Mouse (Mus musculus) embryonic facial prominence, embryonic 14.5 days (tissue): ENCODE results near the gene Cfi. TPM values are rescaled to one million over a fixed set of nuclear protein-coding genes. Genes with fewer than 3 reads are reported as not detected.

Source experiments
- ATAC-seq: fragments of 200-750 bp; cut with Nextera tagmentation; 2 replicates; pipeline ENCODE4 v1.8.0; 2017; ENCODE audit warnings: low read depth, moderate number of reproducible peaks, moderate TSS enrichment
- DNase-seq: peaks from one replicate; pipeline ENCODE4 v3.0.0-alpha.2; 2015; ENCODE audit warnings: low spot score
- H3K27ac ChIP-seq: fragments of 300-500 bp; sonication (generic); replicated peaks from 2 replicates; pipeline ENCODE4 v1.5.1; 2014; ENCODE audit warnings: low read depth, mild to moderate bottlenecking, low read length, moderate library complexity
- H3K27me3 ChIP-seq: fragments of 300-500 bp; sonication (generic); replicated peaks from 2 replicates; pipeline ENCODE4 v1.6.1; 2014; ENCODE audit warnings: low read length; ENCODE audit not compliant: control insufficient read depth, insufficient read depth
- H3K36me3 ChIP-seq: fragments of 300-500 bp; sonication (generic); 2 replicates; pipeline ENCODE4 v1.6.1; 2014; ENCODE audit warnings: low read length, mixed read lengths; ENCODE audit not compliant: control insufficient read depth, insufficient read depth
- H3K4me1 ChIP-seq: fragments of 300-500 bp; sonication (generic); 2 replicates; pipeline ENCODE4 v1.6.1; 2014; ENCODE audit warnings: antibody characterized with exemption, low read length; ENCODE audit not compliant: control insufficient read depth, insufficient read depth
- H3K4me2 ChIP-seq: fragments of 300-500 bp; sonication (generic); 2 replicates; pipeline ENCODE4 v1.6.1; 2014; ENCODE audit warnings: low read depth, mild to moderate bottlenecking, low read length, moderate library complexity, mixed read lengths
- H3K4me3 ChIP-seq: fragments of 300-500 bp; sonication (generic); 2 replicates; pipeline ENCODE4 v1.5.1; 2014; ENCODE audit warnings: low read depth, mild to moderate bottlenecking, low read length
- H3K9ac ChIP-seq: fragments of 300-500 bp; sonication (generic); 2 replicates; pipeline ENCODE4 v1.6.1; 2014; ENCODE audit warnings: low read depth, mild to moderate bottlenecking, low read length, moderate library complexity, mixed read lengths
- H3K9me3 ChIP-seq: fragments of 300-500 bp; sonication (generic); 2 replicates; pipeline ENCODE4 v1.6.1; 2016; ENCODE audit warnings: low read length; ENCODE audit not compliant: control insufficient read depth
- WGBS: fragments of 180-500 bp; shearing (Covaris S2); extraction: QIAGEN DNeasy Blood & Tissue Kit; methylation state at CpG from one replicate; pipeline ENCODE4 v1.1.7; 2014; 5-methylcytosine and 5-hydroxymethylcytosine counted together
- polyA plus RNA-seq: library from polyadenylated mRNA; unstranded; fragments of >200 nt; fragmentation: Nextera tagmentation; extraction: Ambion mirVana; gene quantifications from 2 replicates; pipeline ENCODE4 v1.2.1, GENCODE M21; 2014

The Cfi gene
- polyA plus RNA-seq, 1 experiment from 2014 or later: 0.29 TPM

- no peak overlapping the region for H3K4me3 ChIP-seq
- no peaks in the 10 kb centered on the region for H3K27me3 ChIP-seq
- no peaks in the 10 kb centered on the region for H3K9me3 ChIP-seq
- 54% methylated on average over 5 of the region's 5 CpGs for WGBS
- H3K36me3 ChIP-seq: peaks cover 40% of the 10 kb centered on the region
- DNase-seq: peak; percentile 44
- no peak overlapping the region for H3K9ac ChIP-seq
- no peaks in the 10 kb centered on the region for H3K4me1 ChIP-seq
- no peak overlapping the region for H3K4me2 ChIP-seq
- ATAC-seq: no peak; the same call in 1 of the 2 replicates
- H3K27ac ChIP-seq: no peak overlapping the region
Observed at GRCm38 (mm10) chr3:129823293-129823692, 12.4 kb upstream of the Cfi start.

- Histone ChIP-seq H3K4me3 (no peak overlapping the region), H3K27ac (no peak overlapping the region)
Observed at GRCm38 (mm10) chr3:129824146-129824545, 11.5 kb upstream of the Cfi start.

GRCm38 (mm10) chr3:129824891-129825290 lies 10.8 kb upstream of the Cfi start:
- no peak overlapping the region for H3K27ac ChIP-seq
- no peaks in the 10 kb centered on the region for H3K9me3 ChIP-seq
- H3K36me3 ChIP-seq: peaks cover 45% of the 10 kb centered on the region
- ATAC-seq (no peak), DNase-seq (no peak)
- H3K27me3 ChIP-seq: no peaks in the 10 kb centered on the region
- H3K9ac ChIP-seq: no peak overlapping the region
- H3K4me3 ChIP-seq: no peak overlapping the region
- WGBS: 90% methylated on average over 10 of the region's 10 CpGs
- peaks cover 6% of the 10 kb centered on the region for H3K4me1 ChIP-seq
- H3K4me2 ChIP-seq: no peak overlapping the region

More at GRCm38 (mm10) chr3:129824146-129824545, 11.5 kb upstream of the Cfi start:
- Histone ChIP-seq H3K4me2 (no peak overlapping the region), H3K9ac (no peak overlapping the region), H3K4me1 (no peaks in the 10 kb centered on the region), H3K36me3 (peaks cover 45% of the 10 kb centered on the region), H3K9me3 (no peaks in the 10 kb centered on the region), H3K27me3 (no peaks in the 10 kb centered on the region)
- DNase-seq: no peak
- 95% methylated on average over 4 of the region's 4 CpGs for whole genome bisulfite sequencing
- no peak for ATAC-seq

GRCm38 (mm10) chr3:129826691-129827090 lies 9.0 kb upstream of the Cfi start:
- H3K9ac ChIP-seq: no peak overlapping the region
- 93% methylated on average over 10 of the region's 10 CpGs for WGBS
- DNase-seq (no peak), ATAC-seq (no peak)
- H3K27me3 ChIP-seq: no peaks in the 10 kb centered on the region
- H3K27ac ChIP-seq: no peak overlapping the region
- H3K4me2 ChIP-seq: no peak overlapping the region
- H3K36me3 ChIP-seq: peaks cover 45% of the 10 kb centered on the region
- no peak overlapping the region for H3K4me3 ChIP-seq
- no peaks in the 10 kb centered on the region for H3K9me3 ChIP-seq
- H3K4me1 ChIP-seq: peaks cover 9% of the 10 kb centered on the region

GRCm38 (mm10) chr3:129827691-129828090 lies 8.0 kb upstream of the Cfi start:
- no peak for DNase-seq
- 94% methylated on average over 5 of the region's 5 CpGs for WGBS
- peaks cover 45% of the 10 kb centered on the region for H3K36me3 ChIP-seq

DNA sequence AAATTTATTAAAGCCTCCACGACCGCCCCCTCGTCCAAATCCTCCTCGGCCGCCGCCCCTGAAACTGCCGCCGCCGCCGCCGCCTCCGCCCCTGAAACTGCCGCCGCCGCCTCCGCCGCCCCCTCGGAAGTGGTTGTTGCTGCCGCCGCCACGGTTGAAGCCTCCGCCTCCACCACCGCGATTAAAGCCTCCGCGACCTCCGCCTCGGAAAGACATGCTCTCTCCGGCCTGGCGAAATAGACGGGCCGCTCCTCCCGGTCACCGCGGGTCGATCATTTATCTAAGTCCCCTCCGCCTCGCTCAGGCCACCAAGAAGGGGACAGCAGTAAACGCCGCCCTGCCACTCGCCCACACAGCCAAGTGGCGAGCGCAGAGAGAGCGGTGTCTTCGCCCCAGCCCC lies 5.1 kb upstream of the Cfi start:
- H3K27ac ChIP-seq: peak overlapping the region; percentile 94
- under 1% methylated on average over 19 of the region's 45 CpGs for WGBS
- peaks cover 9% of the 10 kb centered on the region for H3K4me1 ChIP-seq
- no peaks in the 10 kb centered on the region for H3K9me3 ChIP-seq
- H3K36me3 ChIP-seq: peaks cover 19% of the 10 kb centered on the region
- H3K27me3 ChIP-seq: no peaks in the 10 kb centered on the region
- DNase-seq (peak; percentile 7), ATAC-seq (no peak)
- peak overlapping the region; percentile 98 for H3K4me3 ChIP-seq
- peak overlapping the region; percentile 67 for H3K4me2 ChIP-seq
- H3K9ac ChIP-seq: peak overlapping the region; percentile 87

More at GRCm38 (mm10) chr3:129827691-129828090, 8.0 kb upstream of the Cfi start:
- ATAC-seq: no peak
- H3K9me3 ChIP-seq: no peaks in the 10 kb centered on the region
- no peak overlapping the region for H3K4me3 ChIP-seq
- H3K27ac ChIP-seq: no peak overlapping the region
- H3K4me1 ChIP-seq: peaks cover 9% of the 10 kb centered on the region
- no peak overlapping the region for H3K9ac ChIP-seq
- H3K4me2 ChIP-seq: no peak overlapping the region
- H3K27me3 ChIP-seq: no peaks in the 10 kb centered on the region

DNA sequence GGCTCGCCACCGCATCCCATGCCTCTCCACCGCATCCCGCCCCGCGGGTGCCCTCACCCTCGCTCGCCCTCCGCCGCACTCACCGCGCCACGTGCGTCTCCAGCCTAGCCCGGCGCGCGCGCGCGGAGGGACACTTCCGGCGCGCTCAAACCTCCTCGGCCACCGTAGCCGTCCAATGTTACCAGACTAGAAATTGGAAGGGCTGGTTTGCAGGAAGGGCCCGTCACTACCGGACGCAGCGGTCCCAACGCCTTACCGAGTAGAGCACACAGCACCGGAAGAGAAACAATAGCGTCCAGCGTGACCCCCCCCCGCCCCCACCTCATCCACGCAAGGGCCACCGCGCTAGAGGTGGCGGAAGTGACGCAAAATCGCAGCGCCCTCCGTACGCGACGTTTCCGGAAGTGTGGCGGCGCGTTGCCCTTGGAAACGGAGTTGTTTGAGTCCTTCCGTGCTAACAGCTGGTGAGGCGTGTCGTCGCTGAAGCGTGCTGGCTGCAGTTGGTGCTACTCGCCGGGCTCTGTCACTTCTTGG lies 4.6 kb upstream of the Cfi start, which contains the start of gene Gar1:
Gene Gar1, minus strand, starts transcription at position 362 of the 534 bp plus-strand sequence.
- Histone ChIP-seq H3K27ac (peak within 1 kb of the TSS; percentile 94), H3K36me3 (peaks cover 14% of the 10 kb centered on the region), H3K9me3 (no peaks in the 10 kb centered on the region), H3K4me2 (peak within 1 kb of the TSS; percentile 67), H3K9ac (peak within 1 kb of the TSS; percentile 87), H3K27me3 (no peaks in the 10 kb centered on the region), H3K4me1 (peaks cover 9% of the 10 kb centered on the region), H3K4me3 (peak within 1 kb of the TSS; percentile 98)
- DNase-seq (peak; percentile 98), ATAC-seq (peak; percentile 95)
- WGBS: 1% methylated on average over 55 of the region's 60 CpGs

DNA sequence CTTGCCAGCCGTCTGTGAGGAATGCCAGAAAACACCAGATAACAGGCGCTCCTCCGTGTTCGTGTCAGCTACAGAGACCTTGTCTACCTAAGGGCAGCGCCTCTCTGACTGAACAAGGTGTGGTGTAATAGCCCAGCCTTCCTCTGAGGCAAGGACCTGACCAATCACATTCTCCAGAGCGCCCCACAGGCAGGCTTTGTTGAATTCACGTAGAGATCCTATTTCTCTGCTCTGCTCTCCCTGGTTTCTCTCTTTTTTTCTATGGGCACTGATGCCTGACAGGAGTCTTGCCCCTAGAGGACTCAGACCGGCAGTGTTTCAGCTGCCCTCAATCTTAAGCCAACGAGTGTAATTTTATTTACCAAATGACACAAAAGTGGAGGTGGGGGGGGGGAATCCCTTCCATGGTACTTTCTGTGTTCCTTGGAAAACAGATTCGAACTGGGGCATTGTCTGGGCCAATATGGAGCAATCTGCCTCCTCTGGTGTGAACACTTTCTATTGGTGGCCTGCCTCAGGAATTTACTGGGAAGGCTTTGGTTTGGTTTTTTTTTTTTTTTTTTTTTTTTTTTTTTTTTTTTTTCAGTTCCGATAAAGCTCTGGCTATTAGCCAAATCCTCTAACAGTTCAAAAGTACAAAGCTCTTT lies 490 bp downstream of the Cfi start:
- Histone ChIP-seq H3K27me3 (no peaks in the 10 kb centered on the region), H3K36me3 (no peaks in the 10 kb centered on the region), H3K4me2 (peak overlapping the region; percentile 21), H3K4me3 (no peak overlapping the region), H3K4me1 (no peaks in the 10 kb centered on the region), H3K9me3 (no peaks in the 10 kb centered on the region), H3K9ac (no peak overlapping the region), H3K27ac (no peak overlapping the region)
- DNase-seq (peak; percentile 43), ATAC-seq (peak; percentile 70; the same call in 1 of the 2 replicates)
- 13% methylated on average over 11 of the region's 11 CpGs for WGBS

DNA sequence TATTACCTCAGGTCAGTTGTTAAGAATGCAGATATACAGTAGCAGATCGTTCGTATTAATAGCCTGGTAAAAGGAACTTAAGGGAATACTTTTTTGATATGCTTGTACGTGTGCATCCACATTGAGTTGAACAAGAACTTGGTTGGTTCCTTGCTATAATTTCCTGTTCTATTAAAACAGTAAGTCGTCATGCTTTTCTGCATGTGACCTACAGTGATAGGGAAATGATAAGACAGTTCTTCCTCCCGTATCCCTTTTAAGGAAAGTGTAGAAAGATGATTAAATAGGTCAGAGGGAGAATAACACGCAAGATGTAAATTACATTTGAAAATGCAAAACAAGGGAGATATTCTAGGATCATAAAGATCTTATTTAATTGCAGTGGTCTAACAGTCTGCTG lies 1.3 kb downstream of the Cfi start:
- no peak for DNase-seq
- H3K4me1 ChIP-seq: no peaks in the 10 kb centered on the region
- H3K4me3 ChIP-seq: no peak overlapping the region
- no peaks in the 10 kb centered on the region for H3K36me3 ChIP-seq
- H3K27ac ChIP-seq: no peak overlapping the region
- no peak for ATAC-seq
- WGBS: 86% methylated on average over 6 of the region's 6 CpGs
- H3K27me3 ChIP-seq: no peaks in the 10 kb centered on the region
- H3K9me3 ChIP-seq: no peaks in the 10 kb centered on the region
- H3K4me2 ChIP-seq: no peak overlapping the region
- H3K9ac ChIP-seq: no peak overlapping the region
